Mouse (Mus musculus): Measurements from ENCODE around the gene Parg.
"Not testable (repeated sequence)": the region's sequence is repeated elsewhere in the genome, so short reads cannot be mapped to it uniquely, and the experiment has no call there.

The Parg gene

GRCm38 (mm10) chr14:32201791-32202451 is at the start of gene Parg, which contains the start of gene Timm23:
Gene Parg (plus strand): TSS chr14:32201949.
Gene Timm23 (minus strand): TSS chr14:32201898.
- peak; percentile 92 for DNase-seq (ENCODE audit: low spot score)

- no peak for DNase-seq (ENCODE audit: low spot score)
These were observed 49.3 kb upstream of the Parg start for GRCm38 (mm10) chr14:32152243-32152965.

GRCm38 (mm10) chr14:32153156-32153555 is 48.6 kb upstream of the Parg start:
- no peak for DNase-seq (ENCODE audit: low spot score)

GRCm38 (mm10) chr14:32154758-32155157 is 47.0 kb upstream of the Parg start:
- DNase-seq (ENCODE audit: low spot score): no peak

GRCm38 (mm10) chr14:32159150-32159670 is 42.5 kb upstream of the Parg start:
- peak; percentile 28 for DNase-seq (ENCODE audit: low spot score)

- DNase-seq (ENCODE audit: low spot score): peak; percentile 99
These were observed 42.0 kb upstream of the Parg start, which contains the start of gene Ncoa4 for GRCm38 (mm10) chr14:32159690-32160246. Gene Ncoa4 (plus strand): TSS chr14:32159865.

- no peak for DNase-seq (ENCODE audit: low spot score)
These were observed 41.2 kb upstream of the Parg start for GRCm38 (mm10) chr14:32160563-32160962.

- DNase-seq (ENCODE audit: low spot score): no peak
These were observed 40.5 kb upstream of the Parg start for GRCm38 (mm10) chr14:32161090-32161885.

GRCm38 (mm10) chr14:32162231-32162630 is 39.5 kb upstream of the Parg start:
- no peak for DNase-seq (ENCODE audit: low spot score)

GRCm38 (mm10) chr14:32163203-32163888 is 38.4 kb upstream of the Parg start:
- no peak for DNase-seq (ENCODE audit: low spot score)

GRCm38 (mm10) chr14:32164173-32165051 is 37.3 kb upstream of the Parg start:
- DNase-seq (ENCODE audit: low spot score): no peak

- peak; percentile 86 for DNase-seq (ENCODE audit: low spot score)
These were observed 36.3 kb upstream of the Parg start for GRCm38 (mm10) chr14:32165278-32166061.

GRCm38 (mm10) chr14:32166062-32166441 is 35.7 kb upstream of the Parg start:
- DNase-seq (ENCODE audit: low spot score): no peak

GRCm38 (mm10) chr14:32166840-32167239 is 34.9 kb upstream of the Parg start:
- DNase-seq (ENCODE audit: low spot score): no peak

GRCm38 (mm10) chr14:32167326-32167725 is 34.4 kb upstream of the Parg start:
- DNase-seq (ENCODE audit: low spot score): no peak

- no peak for DNase-seq (ENCODE audit: low spot score)
These were observed 33.0 kb upstream of the Parg start for GRCm38 (mm10) chr14:32168653-32169231.

- no peak for DNase-seq (ENCODE audit: low spot score)
These were observed 31.6 kb upstream of the Parg start for GRCm38 (mm10) chr14:32170137-32170536.

GRCm38 (mm10) chr14:32175310-32175709 is 26.4 kb upstream of the Parg start:
- DNase-seq (ENCODE audit: low spot score): no peak

GRCm38 (mm10) chr14:32176590-32176989 is 25.2 kb upstream of the Parg start:
- DNase-seq (ENCODE audit: low spot score): not testable (repeated sequence)

Data from testis, postnatal 14 days (tissue).